Mouse (Mus musculus) kidney, adult 2 months (tissue): ENCODE measurements around the gene Myh11. TPM values are rescaled to one million over a fixed set of nuclear protein-coding genes. Genes with fewer than 3 reads are reported as not detected.
"Not testable (repeated sequence)": the region's sequence is repeated elsewhere in the genome, so short reads cannot be mapped to it uniquely, and the experiment has no call there.

ENCODE experiments used
- DNase-seq: peaks from one replicate; pipeline ENCODE4 v3.0.0; 2021
- H3K27ac ChIP-seq: fragments of 200-500 bp; 2 replicates; pipeline ENCODE4 v1.5.1; 2012; ENCODE audit warnings: low read depth, low read length, control low read depth, inconsistent platforms; ENCODE audit not compliant: insufficient read depth
- H3K27me3 ChIP-seq: fragments of 200-500 bp; replicated peaks from 2 replicates; pipeline ENCODE4 v1.6.1; 2012; ENCODE audit warnings: mild to moderate bottlenecking, moderate library complexity, low read length, inconsistent platforms; ENCODE audit not compliant: control insufficient read depth, insufficient read depth
- H3K36me3 ChIP-seq: fragments of 200-500 bp; 2 replicates; pipeline ENCODE4 v1.6.1; 2012; ENCODE audit warnings: mild to moderate bottlenecking, moderate library complexity, low read length, inconsistent platforms; ENCODE audit not compliant: control insufficient read depth, insufficient read depth
- H3K4me1 ChIP-seq: fragments of 200-500 bp; 2 replicates; pipeline ENCODE4 v1.6.1; 2011; ENCODE audit warnings: low read length; ENCODE audit not compliant: control insufficient read depth, insufficient read depth
- H3K4me3 ChIP-seq: fragments of 200-500 bp; 2 replicates; pipeline ENCODE4 v1.5.1; 2011; ENCODE audit warnings: mild to moderate bottlenecking, low read depth, low read length, control low read depth; ENCODE audit not compliant: insufficient read depth
- CTCF ChIP-seq: fragments of 200-500 bp; conservative IDR thresholded peaks from 2 replicates; pipeline ENCODE4 v1.5.1; 2011; ENCODE audit warnings: low read depth, mild to moderate bottlenecking, control low read depth, low read length, moderate library complexity, mixed read lengths; ENCODE audit not compliant: insufficient read depth, insufficient read length
- POLR2A ChIP-seq: fragments of 200-500 bp; IDR thresholded peaks from one replicate; pipeline ENCODE4 v1.6.1; 2011; ENCODE audit warnings: low read depth, low read length, control low read depth
- WGBS: fragments of 180-500 bp; shearing (Covaris S2); methylation state at CpG from one replicate; pipeline ENCODE4 v1.1.7; 2018; 5-methylcytosine and 5-hydroxymethylcytosine counted together
- polyA plus RNA-seq: library from polyadenylated mRNA; depleted of rRNA; stranded (reverse); fragments of >200 nt; gene quantifications from 2 replicates; pipeline ENCODE4 v1.2.3, GENCODE M21; 2012; rRNA removed

Gene Myh11
- polyA plus RNA-seq, 1 experiment, result 5.9 TPM

DNA sequence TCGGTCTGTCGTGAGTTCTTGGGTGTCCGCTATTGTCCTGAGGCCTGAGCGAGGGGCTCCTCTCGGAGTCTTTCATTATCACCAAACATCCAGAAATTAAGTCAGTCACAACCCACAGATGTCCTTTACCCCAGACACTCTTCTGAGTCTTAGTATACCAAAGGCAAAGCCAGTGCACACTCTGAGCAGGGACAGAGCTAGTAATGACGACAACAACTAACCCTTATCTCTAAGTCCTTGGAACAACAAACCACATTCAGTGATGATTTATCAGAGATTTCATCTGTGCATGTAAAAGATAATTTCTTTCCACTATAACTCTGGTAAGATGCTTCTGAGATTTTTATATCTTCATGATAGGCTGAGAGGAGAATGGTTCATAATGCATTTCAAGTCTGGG is 134.9 kb downstream of the Myh11 start:
- Histone ChIP-seq H3K4me1 (peaks cover 6% of the 10 kb centered on the region; the same call in 1 of the 2 replicates), H3K36me3 (peaks cover 6% of the 10 kb centered on the region; the same call in 1 of the 2 replicates), H3K4me3 (no peak overlapping the region), H3K27me3 (no peaks in the 10 kb centered on the region), H3K27ac (no peak overlapping the region)
- DNase-seq, result no peak
- no peak for TF ChIP-seq POLR2A
- no peak for TF ChIP-seq CTCF
- WGBS, result 90% methylated on average over 6 of the region's 6 CpGs

DNA sequence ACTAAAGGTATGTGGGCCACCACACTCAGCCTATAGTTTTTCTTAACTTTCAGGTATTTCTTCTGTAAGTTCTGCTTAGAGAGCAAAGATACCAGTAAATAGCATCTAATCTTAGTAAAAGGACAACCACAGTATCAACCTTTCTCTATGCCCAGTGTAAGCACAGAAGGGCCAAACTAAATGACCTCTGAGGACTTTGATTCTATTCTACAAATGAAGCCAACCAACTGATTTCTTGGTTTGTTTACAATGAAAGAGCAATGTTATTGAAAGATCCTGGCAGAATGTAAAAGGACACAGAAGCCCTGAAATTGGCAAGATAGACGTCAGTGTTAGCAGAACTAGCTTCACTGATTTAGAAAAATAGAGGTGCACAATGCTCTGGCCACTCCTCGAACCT is 135.5 kb downstream of the Myh11 start:
- 32% methylated on average over 1 of the region's 2 CpGs for WGBS
- H3K36me3 ChIP-seq, DNase-seq, H3K27ac ChIP-seq, H3K27me3 ChIP-seq, H3K4me3 ChIP-seq, H3K4me1 ChIP-seq: not testable (repeated sequence)

GRCm38 (mm10) chr16:14151718-14152117 is 139.5 kb downstream of the Myh11 start:
- Histone ChIP-seq H3K27ac (no peak overlapping the region), H3K4me1 (no peaks in the 10 kb centered on the region), H3K36me3 (peaks cover 6% of the 10 kb centered on the region), H3K4me3 (no peak overlapping the region), H3K27me3 (no peaks in the 10 kb centered on the region)
- no peak for TF ChIP-seq CTCF
- no peak for TF ChIP-seq POLR2A
- DNase-seq, result no peak
- WGBS, result 86% methylated on average over 4 of the region's 4 CpGs

GRCm38 (mm10) chr16:14147712-14148111 is 143.5 kb downstream of the Myh11 start:
- Histone ChIP-seq H3K4me1 (no peaks in the 10 kb centered on the region), H3K36me3 (peaks cover 17% of the 10 kb centered on the region), H3K27ac (no peak overlapping the region), H3K4me3 (no peak overlapping the region), H3K27me3 (no peaks in the 10 kb centered on the region)
- DNase-seq, result no peak
- no peak for TF ChIP-seq POLR2A
- TF ChIP-seq CTCF, result no peak

Other genes with a start within 250 kb of the Myh11 start
- 22.0 and 23.6 TPM in 2 replicates for gene Nde1, start 128.1 kb downstream of the Myh11 start, polyA plus RNA-seq
- 11.3 and 11.5 TPM in 2 replicates for gene Marf1, start 128.0 kb downstream of the Myh11 start, polyA plus RNA-seq
- gene Fopnl, start 26.0 kb upstream of the Myh11 start, polyA plus RNA-seq, result 32.4 and 34.6 TPM in 2 replicates
- gene Abcc1, start 70.2 kb upstream of the Myh11 start, polyA plus RNA-seq, result 26.5 and 29.8 TPM in 2 replicates